Mouse (Mus musculus) liver, postnatal 0 days (tissue): Measurements from ENCODE around the gene Fam161a. TPM values are rescaled to one million over a fixed set of nuclear protein-coding genes. Genes with fewer than 3 reads are reported as not detected.

Source experiments
- ATAC-seq: fragments of 200-750 bp; cut with Nextera tagmentation; 2 replicates; pipeline ENCODE4 v1.8.0; 2017; ENCODE audit warnings: mild to moderate bottlenecking, moderate library complexity
- DNase-seq: peaks from one replicate; pipeline ENCODE4 v3.0.0-alpha.2; 2016
- H3K27ac ChIP-seq: fragments of 300-500 bp; sonication (generic); 2 replicates; pipeline ENCODE4 v1.5.1; 2014; ENCODE audit warnings: antibody characterized with exemption, moderate library complexity, mild to moderate bottlenecking, low read depth
- H3K27me3 ChIP-seq: fragments of 300-500 bp; sonication (generic); 2 replicates; pipeline ENCODE4 v1.6.1; 2014; ENCODE audit warnings: low read length, control low read depth, mixed read lengths; ENCODE audit not compliant: insufficient read depth
- H3K36me3 ChIP-seq: fragments of 300-500 bp; sonication (generic); replicated peaks from 2 replicates; pipeline ENCODE4 v1.6.1; 2014; ENCODE audit warnings: mild to moderate bottlenecking, control low read depth, low read length, moderate library complexity, mixed read lengths; ENCODE audit not compliant: insufficient read depth
- H3K4me1 ChIP-seq: fragments of 300-500 bp; sonication (generic); 2 replicates; pipeline ENCODE4 v1.6.1; 2014; ENCODE audit warnings: antibody characterized with exemption, mild to moderate bottlenecking, control low read depth; ENCODE audit not compliant: insufficient read depth
- H3K4me2 ChIP-seq: fragments of 300-500 bp; sonication (generic); 2 replicates; pipeline ENCODE4 v1.6.1; 2014; ENCODE audit warnings: low read depth, mild to moderate bottlenecking, low read length, moderate library complexity, mixed read lengths
- H3K4me3 ChIP-seq: fragments of 300-500 bp; sonication (generic); 2 replicates; pipeline ENCODE4 v1.5.1; 2014; ENCODE audit warnings: low read depth, low read length
- H3K9ac ChIP-seq: fragments of 300-500 bp; sonication (generic); replicated peaks from 2 replicates; pipeline ENCODE4 v1.6.1; 2014; ENCODE audit warnings: mild to moderate bottlenecking, moderate library complexity
- H3K9me3 ChIP-seq: fragments of 300-500 bp; sonication (generic); 2 replicates; pipeline ENCODE4 v1.6.1; 2016; ENCODE audit warnings: mild to moderate bottlenecking, control low read depth, low read length, mixed read lengths
- CTCF ChIP-seq: sonication (generic); IDR thresholded peaks from 2 replicates; pipeline ENCODE4 v1.5.1; 2016; ENCODE audit warnings: antibody characterized with exemption, low read depth
- EP300 ChIP-seq: IDR thresholded peaks from 2 replicates; pipeline ENCODE4 v1.6.1; 2016; ENCODE audit warnings: antibody characterized with exemption, low read depth, mild to moderate bottlenecking
- WGBS: fragments of 180-500 bp; shearing (Covaris S2); extraction: QIAGEN DNeasy Blood & Tissue Kit; methylation state at CpG from one replicate; pipeline ENCODE4 v1.1.7; 2014; ENCODE audit not compliant: insufficient replicate concordance; 5-methylcytosine and 5-hydroxymethylcytosine counted together
- polyA plus RNA-seq: library from polyadenylated mRNA; unstranded; fragments of >200 nt; fragmentation: Nextera tagmentation; extraction: Ambion mirVana; gene quantifications from 2 replicates; pipeline ENCODE4 v1.2.1, GENCODE M21; 2015

Fam161a gene
- polyA plus RNA-seq, 1 experiment from 2014 or later = 1.5 TPM

- TF ChIP-seq EP300 (no peak), CTCF (peak; percentile 72)
- Histone ChIP-seq H3K36me3 (no peaks in the 10 kb centered on the region), H3K27me3 (no peaks in the 10 kb centered on the region), H3K4me1 (no peaks in the 10 kb centered on the region), H3K4me3 (no peak overlapping the region), H3K4me2 (no peak overlapping the region), H3K9ac (no peak overlapping the region), H3K9me3 (no peaks in the 10 kb centered on the region), H3K27ac (no peak overlapping the region)
- DNase-seq (peak; percentile 25), ATAC-seq (no peak)
- WGBS = 83% methylated on average over 4 of the region's 4 CpGs
These were observed 6.4 kb downstream of the Fam161a start for GRCm38 (mm10) chr11:23013580-23014294.

- Histone ChIP-seq H3K4me1 (no peaks in the 10 kb centered on the region), H3K9ac (no peak overlapping the region), H3K4me3 (no peak overlapping the region), H3K27ac (no peak overlapping the region), H3K9me3 (no peaks in the 10 kb centered on the region), H3K27me3 (no peaks in the 10 kb centered on the region), H3K36me3 (no peaks in the 10 kb centered on the region), H3K4me2 (no peak overlapping the region)
- DNase-seq = no peak
- no peak for TF ChIP-seq EP300
- TF ChIP-seq CTCF = no peak
- 71% methylated on average over 6 of the region's 6 CpGs for WGBS
- ATAC-seq = no peak
These were observed 7.7 kb downstream of the Fam161a start for GRCm38 (mm10) chr11:23014996-23015395.

- Histone ChIP-seq H3K9ac (no peak overlapping the region), H3K36me3 (no peaks in the 10 kb centered on the region), H3K4me1 (no peaks in the 10 kb centered on the region), H3K27ac (no peak overlapping the region), H3K9me3 (no peaks in the 10 kb centered on the region), H3K4me2 (no peak overlapping the region), H3K27me3 (no peaks in the 10 kb centered on the region), H3K4me3 (no peak overlapping the region)
- no peak for DNase-seq
- no peak for ATAC-seq
- WGBS = 73% methylated on average over 4 of the region's 4 CpGs
- TF ChIP-seq CTCF = no peak
- TF ChIP-seq EP300 = no peak
These were observed 10.6 kb downstream of the Fam161a start for GRCm38 (mm10) chr11:23017943-23018342.

GRCm38 (mm10) chr11:23020116-23020770, 12.9 kb downstream of the Fam161a start:
- no peak overlapping the region for H3K9ac ChIP-seq
- WGBS = 71% methylated on average over 24 of the region's 24 CpGs
- H3K4me2 ChIP-seq = no peak overlapping the region
- H3K4me3 ChIP-seq = no peak overlapping the region
- TF ChIP-seq EP300 (no peak), CTCF (no peak)
- DNase-seq = no peak
- ATAC-seq = no peak
- H3K4me1 ChIP-seq = no peaks in the 10 kb centered on the region
- no peaks in the 10 kb centered on the region for H3K9me3 ChIP-seq
- H3K27ac ChIP-seq = no peak overlapping the region
- no peaks in the 10 kb centered on the region for H3K36me3 ChIP-seq
- H3K27me3 ChIP-seq = no peaks in the 10 kb centered on the region

- no peaks in the 10 kb centered on the region for H3K27me3 ChIP-seq
- H3K9me3 ChIP-seq = no peaks in the 10 kb centered on the region
- no peaks in the 10 kb centered on the region for H3K36me3 ChIP-seq
- no peak overlapping the region for H3K27ac ChIP-seq
- no peaks in the 10 kb centered on the region for H3K4me1 ChIP-seq
- TF ChIP-seq EP300 (no peak), CTCF (no peak)
- DNase-seq (no peak), ATAC-seq (no peak)
- H3K4me2 ChIP-seq = no peak overlapping the region
- H3K4me3 ChIP-seq = no peak overlapping the region
- WGBS = 87% methylated on average over 14 of the region's 14 CpGs
- H3K9ac ChIP-seq = no peak overlapping the region
These were observed 13.5 kb downstream of the Fam161a start for GRCm38 (mm10) chr11:23020841-23021240.

- WGBS = 76% methylated on average over 2 of the region's 2 CpGs
- H3K4me2 ChIP-seq = no peak overlapping the region
- H3K4me1 ChIP-seq = no peaks in the 10 kb centered on the region
- no peak for TF ChIP-seq CTCF
- TF ChIP-seq EP300 = no peak
- H3K36me3 ChIP-seq = no peaks in the 10 kb centered on the region
- H3K9me3 ChIP-seq = no peaks in the 10 kb centered on the region
- H3K27me3 ChIP-seq = no peaks in the 10 kb centered on the region
- DNase-seq = no peak
- H3K4me3 ChIP-seq = no peak overlapping the region
- ATAC-seq = no peak
- H3K27ac ChIP-seq = no peak overlapping the region
- H3K9ac ChIP-seq = no peak overlapping the region
These were observed 15.8 kb downstream of the Fam161a start for GRCm38 (mm10) chr11:23023155-23023554.
